Mouse (Mus musculus) adipose tissue, adult 10 weeks (tissue): ENCODE results near the gene Bag2. TPM values are rescaled to one million over a fixed set of nuclear protein-coding genes. Genes with fewer than 3 reads are reported as not detected.

Experiments used
- polyA plus RNA-seq: library from polyadenylated mRNA; stranded (reverse); fragments of 350-450 nt; fragmentation: Illumina TruSeq; extraction: RNeasy Lipid Tissue Mini Kit (QIAGEN cat#74804); gene quantifications from one replicate; pipeline ENCODE4 v1.2.3, GENCODE M21; 2014; ENCODE audit warnings: low read depth, low replicate concordance

Bag2 gene
- 28.3 TPM for polyA plus RNA-seq

DNA sequence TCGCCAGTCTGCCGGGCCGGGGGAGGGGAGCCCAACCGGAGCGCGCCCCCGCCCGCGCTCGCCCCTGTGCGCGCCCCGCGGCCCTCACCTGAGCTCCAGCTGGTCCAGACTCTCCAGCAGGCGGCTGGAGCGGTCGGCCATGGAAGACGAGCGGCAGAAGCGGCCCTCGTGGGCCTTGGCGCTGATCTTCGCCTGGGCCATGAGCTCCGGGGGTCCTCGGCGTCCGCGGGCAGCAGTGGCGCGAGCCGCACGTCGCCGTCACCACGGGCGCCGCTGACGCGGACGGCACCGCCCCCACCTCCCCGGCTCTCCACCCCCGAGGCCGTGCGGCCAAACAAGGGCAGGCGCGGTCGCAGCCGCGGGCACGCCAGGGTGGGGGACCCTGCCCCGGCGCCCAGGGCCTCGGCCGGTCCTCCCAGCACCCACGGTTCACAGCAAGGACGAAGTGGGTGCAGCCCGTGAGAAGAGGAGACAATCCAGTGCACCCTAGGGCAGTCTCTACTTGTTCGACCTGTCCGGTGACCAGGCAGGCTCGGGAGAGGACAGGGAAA, at the start of gene Bag2:
TSS of gene Bag2 (minus strand) at position 305 of the 551 bp plus-strand sequence.

DNA sequence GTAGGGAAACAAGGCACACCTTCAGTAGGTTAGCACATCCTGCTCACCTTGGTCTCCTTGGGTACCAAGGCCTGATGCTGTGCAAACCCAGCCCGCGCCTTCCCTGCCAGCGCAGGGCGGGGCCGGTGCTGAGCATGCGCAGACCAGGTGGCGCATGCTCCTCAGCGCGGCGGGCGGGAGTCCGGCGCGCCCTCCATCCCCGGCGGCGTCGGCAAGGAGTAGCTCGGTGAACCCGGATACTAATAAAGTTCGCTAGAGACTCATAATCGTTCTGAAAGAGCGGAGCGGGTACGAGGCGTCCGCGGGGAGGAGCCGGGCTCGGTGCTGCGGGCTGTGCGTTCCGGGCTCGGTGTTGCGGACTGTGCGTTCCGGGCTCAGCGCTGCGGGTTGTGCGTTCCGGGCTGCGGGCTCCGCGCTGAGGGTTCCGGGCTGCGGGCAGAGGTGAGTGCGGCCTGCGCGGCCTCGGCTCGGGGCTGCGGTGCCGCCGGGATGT, 37.8 kb downstream of the Bag2 start, which contains the start of gene Rab23:
TSS of gene Rab23 (plus strand) at position 155 of the 493 bp plus-strand sequence.

Other genes with a start within 250 kb of the Bag2 start
- gene Prim2, start 88.0 kb downstream of the Bag2 start, polyA plus RNA-seq = 5.2 TPM
- 9.0 TPM for gene Rab23, start 37.9 kb downstream of the Bag2 start, polyA plus RNA-seq
- 12.8 TPM for gene Zfp451, start 56.8 kb upstream of the Bag2 start, polyA plus RNA-seq
- 0.69 TPM for gene Bend6, start 150.0 kb upstream of the Bag2 start, polyA plus RNA-seq
- 69.0 TPM for gene Dst, start 150.4 kb upstream of the Bag2 start, polyA plus RNA-seq